Mouse (Mus musculus) gastrocnemius, postnatal 14 days (tissue): ENCODE measurements around the gene Fyco1. TPM values are rescaled to one million over a fixed set of nuclear protein-coding genes. Genes with fewer than 3 reads are reported as not detected.
"Not testable (repeated sequence)": the region's sequence is repeated elsewhere in the genome, so short reads cannot be mapped to it uniquely, and the experiment has no call there.

ENCODE experiments used
- DNase-seq: peaks from one replicate; pipeline ENCODE4 v3.0.0; 2021; ENCODE audit warnings: mixed read lengths
- intact Hi-C: fragments of 180-260 bp; cut with DNase I; formaldehyde crosslinking; loops from one replicate; pipeline ENCODE4 v1.15.1; 2025; ENCODE audit warnings: low total_unique reads
- total RNA-seq, 2 experiments: library from RNA; stranded (reverse); gene quantifications; 2 replicates each; pipeline ENCODE4 v1.2.3; 2021

The Fyco1 gene
- total RNA-seq, 2 experiments from 2014 or later: 175 to 183 TPM

GRCm38 (mm10) chr9:123758645-123759044, 93.1 kb downstream of the Fyco1 start:
- DNase-seq: no peak
- intact Hi-C loops: no loop called here

- no peak for DNase-seq
- intact Hi-C loops: no loop called here
Observed at GRCm38 (mm10) chr9:123758156-123758555, 93.5 kb downstream of the Fyco1 start.

- no peak for DNase-seq
- intact Hi-C loops: no loop called here
Observed at GRCm38 (mm10) chr9:123757326-123757725, 94.4 kb downstream of the Fyco1 start.

- DNase-seq: no peak
- intact Hi-C loops: no loop called here
Observed at GRCm38 (mm10) chr9:123756752-123757151, 94.9 kb downstream of the Fyco1 start.

GRCm38 (mm10) chr9:123754333-123754732, 97.4 kb downstream of the Fyco1 start:
- no peak for DNase-seq
- intact Hi-C loops: no loop called here

- DNase-seq, intact Hi-C loops: not testable (repeated sequence)
Observed at GRCm38 (mm10) chr9:123749687-123750086, 102.0 kb downstream of the Fyco1 start.

- intact Hi-C loops: no loop called here
- DNase-seq: no peak
Observed at GRCm38 (mm10) chr9:123740799-123741198, 110.9 kb downstream of the Fyco1 start.

Other genes with a start within 250 kb of the Fyco1 start
- not detected for gene Slc6a20b, start 219.3 kb downstream of the Fyco1 start, total RNA-seq
- gene Ccr9, start 173.5 kb downstream of the Fyco1 start, total RNA-seq: under 1 TPM in 1 of 2 experiments, not detected in 1; 0.11 TPM
- gene Slc6a20a, start 173.0 kb downstream of the Fyco1 start, total RNA-seq: not detected
- 10 to 100 TPM; 16.2 to 20.2 TPM for gene Lztfl1, start 134.2 kb downstream of the Fyco1 start, total RNA-seq
- gene Cxcr6, start 45.4 kb downstream of the Fyco1 start, total RNA-seq: under 1 TPM in 1 of 2 experiments, not detected in 1; 0.21 TPM
- gene Xcr1, start 10.1 kb upstream of the Fyco1 start, total RNA-seq: not detected
- gene Ccr1, start 116.8 kb upstream of the Fyco1 start, total RNA-seq: 1 to 10 TPM in 1 of 2 experiments, under 1 TPM in 1; 0.55 to 1.1 TPM
- not detected for gene Ccr1l1, start 126.5 kb upstream of the Fyco1 start, total RNA-seq
- not detected for gene Ccr3, start 170.1 kb upstream of the Fyco1 start, total RNA-seq